Comparison of ENCODE assay signal across 9 mouse cellular contexts in the genomic region with DNA sequence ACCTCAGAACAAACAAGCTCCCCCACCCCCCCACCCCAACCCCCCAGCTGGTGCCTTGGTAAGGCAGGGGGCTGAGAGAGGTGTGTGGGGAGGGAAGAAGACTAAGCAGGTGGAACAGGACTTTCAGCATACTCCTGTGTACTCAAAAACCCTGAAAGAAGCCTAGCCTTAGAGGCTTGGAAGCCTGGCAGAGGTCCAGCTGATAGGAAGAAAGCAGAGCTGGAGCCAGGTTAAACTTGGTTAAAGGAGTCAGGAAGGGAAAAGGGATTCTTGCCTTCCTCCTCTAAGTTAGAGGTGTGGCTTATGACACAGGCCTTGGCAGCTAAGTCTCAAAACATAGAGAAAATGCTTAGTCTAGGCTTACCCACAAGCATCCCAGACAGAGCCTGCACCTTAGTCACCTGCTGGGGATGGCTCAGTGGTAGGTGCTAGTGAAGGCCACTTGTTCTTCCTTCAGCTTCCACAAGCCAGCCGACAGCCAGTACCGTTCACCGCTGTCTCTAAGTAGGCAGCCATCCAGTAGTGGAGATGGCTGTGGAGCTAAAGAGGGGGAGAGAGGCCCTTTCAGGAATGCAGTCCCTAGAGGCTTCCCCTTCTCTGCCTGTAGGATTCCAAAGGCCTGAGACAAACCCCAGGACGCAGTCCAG. TPM values are rescaled to one million over a fixed set of nuclear protein-coding genes. Genes with fewer than 3 reads are reported as not detected.
DNase-seq lines count a peak whose midpoint lies in the region; ATAC-seq lines count a peak whose summit lies in the region.
"Had no signal": no experiment of that assay in that cellular context is flagged by ENCODE, and none has a peak within 500 bp of the region (broad histone marks: within the 10 kb centered on the region; RNA-seq: fewer than 3 reads in every experiment).

No protein-coding gene starts in this region.

- 18% methylated on average over 4 of the region's 4 CpGs for WGBS in embryonic facial prominence, embryonic 13.5 days
- WGBS in hindbrain, embryonic 15.5 days = 30% methylated on average over 4 of the region's 4 CpGs
- WGBS in lung, embryonic 15.5 days = 10% methylated on average over 4 of the region's 4 CpGs

- H3K4me2 ChIP-seq in embryonic facial prominence, embryonic 13.5 days = peak overlapping the region; percentile 1; the same call in 1 of the 2 replicates
- no peak overlapping the region for H3K4me2 ChIP-seq in hindbrain, embryonic 15.5 days
- peak overlapping the region; percentile 20; the same call in 1 of the 2 replicates for H3K4me2 ChIP-seq in lung, embryonic 15.5 days

- peak; percentile 64 for DNase-seq in cerebellum, postnatal 10 days
- no peak for DNase-seq in cerebellum, postnatal 4 days (ENCODE audit: low spot score in 2 of 2)
- no peak for DNase-seq in cerebellum, adult 8-10 months
- DNase-seq in right cerebral cortex, postnatal 25 days = no peak
- DNase-seq in cerebellum, adult 11 months = no peak

- no peak overlapping the region for H3K9ac ChIP-seq in embryonic facial prominence, embryonic 13.5 days
- H3K9ac ChIP-seq in hindbrain, embryonic 15.5 days = no peak overlapping the region
- H3K9ac ChIP-seq in lung, embryonic 15.5 days = no peak overlapping the region

- H3K27me3 ChIP-seq in embryonic facial prominence, embryonic 13.5 days = no peaks in the 10 kb centered on the region
- no peaks in the 10 kb centered on the region for H3K27me3 ChIP-seq in hindbrain, embryonic 15.5 days
- no peaks in the 10 kb centered on the region for H3K27me3 ChIP-seq in lung, embryonic 15.5 days

- 0 out of 2 replicates have a peak, but pooled peaks cover 6% of the 10 kb centered on the region for H3K36me3 ChIP-seq in embryonic facial prominence, embryonic 13.5 days
- H3K36me3 ChIP-seq in hindbrain, embryonic 15.5 days = no peaks in the 10 kb centered on the region
- no peaks in the 10 kb centered on the region for H3K36me3 ChIP-seq in lung, embryonic 15.5 days

- 0 out of 2 replicates have a peak, but pooled peaks have one; percentile 44 for ATAC-seq in embryonic facial prominence, embryonic 13.5 days (ENCODE audit: insufficient number of reproducible peaks, insufficient read depth, low FRiP score, low TSS enrichment, low read depth)
- 0 out of 2 replicates have a peak, but pooled peaks have one; percentile 35 for ATAC-seq in hindbrain, embryonic 15.5 days (ENCODE audit: low FRiP score, low read depth)
- peak; percentile 78 for ATAC-seq in lung, embryonic 15.5 days (ENCODE audit: borderline replicate concordance, extremely low read depth, low FRiP score, low TSS enrichment)

- peaks cover 65% of the 10 kb centered on the region for H3K4me1 ChIP-seq in embryonic facial prominence, embryonic 13.5 days
- H3K4me1 ChIP-seq in hindbrain, embryonic 15.5 days (replicated peaks) = peaks cover 53% of the 10 kb centered on the region
- peaks cover 79% of the 10 kb centered on the region for H3K4me1 ChIP-seq in lung, embryonic 15.5 days

- H3K4me3 ChIP-seq in embryonic facial prominence, embryonic 13.5 days = no peak overlapping the region
- H3K4me3 ChIP-seq in hindbrain, embryonic 15.5 days = no peak overlapping the region
- H3K4me3 ChIP-seq in lung, embryonic 15.5 days = no peak overlapping the region

- no peaks in the 10 kb centered on the region for H3K9me3 ChIP-seq in embryonic facial prominence, embryonic 13.5 days
- H3K9me3 ChIP-seq in hindbrain, embryonic 15.5 days = no peaks in the 10 kb centered on the region
- H3K9me3 ChIP-seq in lung, embryonic 15.5 days = no peaks in the 10 kb centered on the region

- peak overlapping the region; percentile 85 for H3K27ac ChIP-seq in embryonic facial prominence, embryonic 13.5 days
- H3K27ac ChIP-seq in hindbrain, embryonic 15.5 days (replicated peaks) = peak overlapping the region; percentile 65; the same call in 1 of the 2 replicates
- H3K27ac ChIP-seq in lung, embryonic 15.5 days = peak overlapping the region; percentile 93
- H3K27ac ChIP-seq: macrophage had no signal

RNA-seq across cellular contexts. Expression of a gene that starts 6.2 kb away (rescaled TPM):
- 7.5 and 9.2 TPM in 2 replicates for polyA plus RNA-seq in embryonic facial prominence, embryonic 13.5 days (2015; fragmentation: Nextera tagmentation; extraction: Ambion mirVana)
- 7.8 and 9.7 TPM in 2 replicates for polyA plus RNA-seq in hindbrain, embryonic 15.5 days (2015; fragmentation: Nextera tagmentation; extraction: Ambion mirVana)
- 7.0 and 8.7 TPM in 2 replicates for polyA plus RNA-seq in lung, embryonic 15.5 days (2015; fragmentation: Nextera tagmentation; extraction: Ambion mirVana)

RNA-seq across cellular contexts. Expression of a gene that starts 53.3 kb away (rescaled TPM):
- polyA plus RNA-seq in embryonic facial prominence, embryonic 13.5 days (2015; fragmentation: Nextera tagmentation; extraction: Ambion mirVana) = 9.1 and 11.8 TPM in 2 replicates
- 1.7 and 1.9 TPM in 2 replicates for polyA plus RNA-seq in hindbrain, embryonic 15.5 days (2015; fragmentation: Nextera tagmentation; extraction: Ambion mirVana)
- polyA plus RNA-seq in lung, embryonic 15.5 days (2015; fragmentation: Nextera tagmentation; extraction: Ambion mirVana) = 12.1 and 12.3 TPM in 2 replicates

Comparison
In these comparisons a context has a peak if more than half of its experiments do, and no peak if none do; other contexts are left out.
1. DNase-seq: peak in cerebellum, postnatal 10 days (2 of 2); none in cerebellum, postnatal 4 days (0 of 2), cerebellum, adult 8-10 months (single experiment), right cerebral cortex, postnatal 25 days (single experiment) and cerebellum, adult 11 months (single experiment).
2. Peak in every context shown above with its lines, with median percentiles within 50 percentile points of each other: ATAC-seq and H3K27ac ChIP-seq.